Mouse (Mus musculus) lung, postnatal 0 days (tissue): ENCODE results near the gene Grap2.

Experiments used
- CTCF ChIP-seq: IDR thresholded peaks from 2 replicates; pipeline ENCODE4 v1.5.1; 2016; ENCODE audit warnings: antibody characterized with exemption, mild to moderate bottlenecking
- EP300 ChIP-seq: IDR thresholded peaks from 2 replicates; pipeline ENCODE4 v1.6.1; 2016; ENCODE audit warnings: antibody characterized with exemption, mild to moderate bottlenecking, control low read depth

DNA sequence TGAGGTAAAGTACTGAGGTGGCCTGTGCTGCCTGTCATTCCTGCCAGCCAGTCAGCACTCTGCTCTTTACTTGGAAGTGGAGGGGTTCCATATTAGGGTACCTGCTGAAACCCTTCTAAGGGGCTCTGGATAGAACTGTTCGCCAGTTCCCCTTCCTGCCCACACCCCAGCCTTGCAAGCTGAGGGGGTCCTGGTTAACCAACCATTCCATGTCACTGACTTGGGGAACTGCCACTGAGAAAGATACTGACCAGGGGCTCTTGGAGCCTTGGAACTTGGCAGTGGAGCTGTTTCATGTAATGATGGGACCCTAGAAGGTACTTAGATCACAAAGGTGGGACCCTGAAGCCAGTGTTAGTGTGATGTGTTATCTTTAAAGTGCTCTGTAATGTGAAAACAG lies 2.2 kb upstream of the Grap2 start:
- TF ChIP-seq CTCF: no peak
- TF ChIP-seq EP300: no peak
